Mouse (Mus musculus): ENCODE data around the gene Slc38a4. TPM values are rescaled to one million over a fixed set of nuclear protein-coding genes. Genes with fewer than 3 reads are reported as not detected.

Gene Slc38a4
- polyA plus RNA-seq, 1 experiment from 2014 or later, result 89.0 TPM

GRCm38 (mm10) chr15:96963318-96963717, 92.4 kb downstream of the Slc38a4 start:
- ATAC-seq (ENCODE audit: low read depth) (peak; percentile 69; the same call in 1 of the 2 replicates), DNase-seq (ENCODE audit: low spot score) (peak; percentile 54)
- H3K4me3 ChIP-seq (ENCODE audit: low read depth, low read length), result peak overlapping the region; percentile 10; the same call in 1 of the 2 replicates
- H3K4me2 ChIP-seq (ENCODE audit: low read depth, low read length), result peak overlapping the region; percentile 43
- 0 out of 2 replicates have a peak overlapping the region, but pooled peaks have one; percentile 23 for H3K9ac ChIP-seq (ENCODE audit: low read depth, low read length)
- H3K4me1 ChIP-seq (ENCODE audit: control insufficient read depth, insufficient read depth, low read length), result no peaks in the 10 kb centered on the region
- no peaks in the 10 kb centered on the region for H3K27me3 ChIP-seq (replicated peaks; ENCODE audit: control insufficient read depth, insufficient read depth, low read length)
- H3K36me3 ChIP-seq (ENCODE audit: control insufficient read depth, insufficient read depth, low read length), result no peaks in the 10 kb centered on the region
- H3K27ac ChIP-seq (replicated peaks; ENCODE audit: low read depth, low read length), result peak overlapping the region; percentile 80
- no peaks in the 10 kb centered on the region for H3K9me3 ChIP-seq (ENCODE audit: control insufficient read depth, low read length)
- 38% methylated on average over 8 of the region's 8 CpGs for WGBS

GRCm38 (mm10) chr15:96960343-96960742, 95.4 kb downstream of the Slc38a4 start:
- no peak for ATAC-seq (ENCODE audit: low read depth)
- Histone ChIP-seq H3K4me1 (ENCODE audit: control insufficient read depth, insufficient read depth, low read length) (no peaks in the 10 kb centered on the region), H3K36me3 (ENCODE audit: control insufficient read depth, insufficient read depth, low read length) (no peaks in the 10 kb centered on the region), H3K9me3 (ENCODE audit: control insufficient read depth, low read length) (no peaks in the 10 kb centered on the region), H3K4me2 (ENCODE audit: low read depth, low read length) (no peak overlapping the region), H3K27ac (replicated peaks; ENCODE audit: low read depth, low read length) (no peak overlapping the region), H3K9ac (ENCODE audit: low read depth, low read length) (no peak overlapping the region), H3K4me3 (ENCODE audit: low read depth, low read length) (no peak overlapping the region), H3K27me3 (replicated peaks; ENCODE audit: control insufficient read depth, insufficient read depth, low read length) (no peaks in the 10 kb centered on the region)
- peak; percentile 50 for DNase-seq (ENCODE audit: low spot score)
- WGBS, result 86% methylated on average over 11 of the region's 11 CpGs

GRCm38 (mm10) chr15:96959247-96959646, 96.5 kb downstream of the Slc38a4 start:
- H3K4me2 ChIP-seq (ENCODE audit: low read depth, low read length), result no peak overlapping the region
- 59% methylated on average over 2 of the region's 2 CpGs for WGBS
- no peak overlapping the region for H3K9ac ChIP-seq (ENCODE audit: low read depth, low read length)
- ATAC-seq (ENCODE audit: low read depth), result no peak
- no peak for DNase-seq (ENCODE audit: low spot score)
- no peak overlapping the region for H3K27ac ChIP-seq (replicated peaks; ENCODE audit: low read depth, low read length)
- no peak overlapping the region for H3K4me3 ChIP-seq (ENCODE audit: low read depth, low read length)
- no peaks in the 10 kb centered on the region for H3K36me3 ChIP-seq (ENCODE audit: control insufficient read depth, insufficient read depth, low read length)
- no peaks in the 10 kb centered on the region for H3K4me1 ChIP-seq (ENCODE audit: control insufficient read depth, insufficient read depth, low read length)
- H3K9me3 ChIP-seq (ENCODE audit: control insufficient read depth, low read length), result no peaks in the 10 kb centered on the region
- no peaks in the 10 kb centered on the region for H3K27me3 ChIP-seq (replicated peaks; ENCODE audit: control insufficient read depth, insufficient read depth, low read length)

- Histone ChIP-seq H3K4me3 (ENCODE audit: low read depth, low read length) (no peak overlapping the region), H3K9ac (ENCODE audit: low read depth, low read length) (no peak overlapping the region), H3K27me3 (replicated peaks; ENCODE audit: control insufficient read depth, insufficient read depth, low read length) (no peaks in the 10 kb centered on the region; the same call in 1 of the 2 replicates), H3K9me3 (ENCODE audit: control insufficient read depth, low read length) (no peaks in the 10 kb centered on the region), H3K4me2 (ENCODE audit: low read depth, low read length) (no peak overlapping the region), H3K27ac (replicated peaks; ENCODE audit: low read depth, low read length) (no peak overlapping the region), H3K36me3 (ENCODE audit: control insufficient read depth, insufficient read depth, low read length) (no peaks in the 10 kb centered on the region), H3K4me1 (ENCODE audit: control insufficient read depth, insufficient read depth, low read length) (peaks cover 5% of the 10 kb centered on the region; the same call in 1 of the 2 replicates)
- DNase-seq (ENCODE audit: low spot score), result no peak
- WGBS, result 71% methylated on average over 3 of the region's 3 CpGs
- ATAC-seq (ENCODE audit: low read depth), result no peak
These were observed 99.1 kb downstream of the Slc38a4 start for GRCm38 (mm10) chr15:96956699-96957098.

GRCm38 (mm10) chr15:96954389-96954788, 101.4 kb downstream of the Slc38a4 start:
- no peak for DNase-seq (ENCODE audit: low spot score)
- no peak overlapping the region for H3K4me3 ChIP-seq (ENCODE audit: low read depth, low read length)
- H3K4me2 ChIP-seq (ENCODE audit: low read depth, low read length), result no peak overlapping the region
- H3K27me3 ChIP-seq (replicated peaks; ENCODE audit: control insufficient read depth, insufficient read depth, low read length), result no peaks in the 10 kb centered on the region; the same call in 1 of the 2 replicates
- peaks cover 5% of the 10 kb centered on the region; the same call in 1 of the 2 replicates for H3K4me1 ChIP-seq (ENCODE audit: control insufficient read depth, insufficient read depth, low read length)
- H3K9me3 ChIP-seq (ENCODE audit: control insufficient read depth, low read length), result no peaks in the 10 kb centered on the region
- no peak for ATAC-seq (ENCODE audit: low read depth)
- no peak overlapping the region for H3K27ac ChIP-seq (replicated peaks; ENCODE audit: low read depth, low read length)
- no peaks in the 10 kb centered on the region for H3K36me3 ChIP-seq (ENCODE audit: control insufficient read depth, insufficient read depth, low read length)
- WGBS, result 90% methylated on average over 6 of the region's 6 CpGs
- no peak overlapping the region for H3K9ac ChIP-seq (ENCODE audit: low read depth, low read length)

- Histone ChIP-seq H3K4me1 (ENCODE audit: control insufficient read depth, insufficient read depth, low read length) (peaks cover 5% of the 10 kb centered on the region; the same call in 1 of the 2 replicates), H3K4me2 (ENCODE audit: low read depth, low read length) (peak overlapping the region; percentile 57), H3K4me3 (ENCODE audit: low read depth, low read length) (peak overlapping the region; percentile 29), H3K9ac (ENCODE audit: low read depth, low read length) (peak overlapping the region; percentile 52; the same call in 1 of the 2 replicates), H3K36me3 (ENCODE audit: control insufficient read depth, insufficient read depth, low read length) (no peaks in the 10 kb centered on the region), H3K27ac (replicated peaks; ENCODE audit: low read depth, low read length) (0 out of 2 replicates have a peak overlapping the region, but pooled peaks have one; percentile 10), H3K27me3 (replicated peaks; ENCODE audit: control insufficient read depth, insufficient read depth, low read length) (no peaks in the 10 kb centered on the region; the same call in 1 of the 2 replicates), H3K9me3 (ENCODE audit: control insufficient read depth, low read length) (no peaks in the 10 kb centered on the region)
- WGBS, result 59% methylated on average over 16 of the region's 16 CpGs
- DNase-seq (ENCODE audit: low spot score), result no peak
- 0 out of 2 replicates have a peak, but pooled peaks have one; percentile 4 for ATAC-seq (ENCODE audit: low read depth)
These were observed 101.9 kb downstream of the Slc38a4 start for GRCm38 (mm10) chr15:96953938-96954238.

- DNase-seq (ENCODE audit: low spot score), result peak; percentile 83
- ATAC-seq (ENCODE audit: low read depth), result peak; percentile 88
- Histone ChIP-seq H3K27me3 (replicated peaks; ENCODE audit: control insufficient read depth, insufficient read depth, low read length) (no peaks in the 10 kb centered on the region; the same call in 1 of the 2 replicates), H3K4me3 (ENCODE audit: low read depth, low read length) (peak overlapping the region; percentile 29), H3K4me1 (ENCODE audit: control insufficient read depth, insufficient read depth, low read length) (peaks cover 5% of the 10 kb centered on the region; the same call in 1 of the 2 replicates), H3K27ac (replicated peaks; ENCODE audit: low read depth, low read length) (peak overlapping the region; percentile 10; the same call in 1 of the 2 replicates), H3K36me3 (ENCODE audit: control insufficient read depth, insufficient read depth, low read length) (no peaks in the 10 kb centered on the region), H3K9me3 (ENCODE audit: control insufficient read depth, low read length) (no peaks in the 10 kb centered on the region), H3K9ac (ENCODE audit: low read depth, low read length) (peak overlapping the region; percentile 52; the same call in 1 of the 2 replicates), H3K4me2 (ENCODE audit: low read depth, low read length) (peak overlapping the region; percentile 57)
- 21% methylated on average over 23 of the region's 23 CpGs for WGBS
These were observed 102.4 kb downstream of the Slc38a4 start for GRCm38 (mm10) chr15:96953112-96953937.

GRCm38 (mm10) chr15:96952488-96952887, 103.3 kb downstream of the Slc38a4 start:
- Histone ChIP-seq H3K9ac (ENCODE audit: low read depth, low read length) (no peak overlapping the region), H3K27ac (replicated peaks; ENCODE audit: low read depth, low read length) (no peak overlapping the region), H3K36me3 (ENCODE audit: control insufficient read depth, insufficient read depth, low read length) (no peaks in the 10 kb centered on the region), H3K4me1 (ENCODE audit: control insufficient read depth, insufficient read depth, low read length) (peaks cover 5% of the 10 kb centered on the region; the same call in 1 of the 2 replicates), H3K4me2 (ENCODE audit: low read depth, low read length) (no peak overlapping the region), H3K4me3 (ENCODE audit: low read depth, low read length) (no peak overlapping the region), H3K27me3 (replicated peaks; ENCODE audit: control insufficient read depth, insufficient read depth, low read length) (no peaks in the 10 kb centered on the region; the same call in 1 of the 2 replicates), H3K9me3 (ENCODE audit: control insufficient read depth, low read length) (no peaks in the 10 kb centered on the region)
- ATAC-seq (ENCODE audit: low read depth), result no peak
- 54% methylated on average over 8 of the region's 8 CpGs for WGBS
- peak; percentile 26 for DNase-seq (ENCODE audit: low spot score)
